Mouse (Mus musculus): ENCODE measurements around the gene Tmem268.

DNA sequence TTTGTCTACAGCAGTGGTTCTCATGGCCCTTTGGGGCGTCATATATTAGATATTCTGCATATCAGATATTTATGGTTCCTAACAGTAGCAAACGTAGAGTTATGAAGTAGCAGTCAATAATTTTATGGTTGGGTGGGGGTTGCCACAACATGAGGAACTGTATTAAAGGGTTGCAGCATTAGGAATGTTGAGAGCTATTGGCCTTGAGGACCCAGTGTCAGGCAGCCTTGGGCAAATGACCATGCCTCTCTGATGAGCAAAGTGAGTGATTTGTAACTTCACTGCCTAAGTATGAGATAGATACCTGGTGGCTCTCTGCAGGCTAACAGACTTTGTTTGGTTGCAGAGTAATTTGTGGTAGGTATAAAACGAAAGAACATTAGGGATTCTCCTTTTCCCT is 7.7 kb upstream of the Tmem268 start:
- TF ChIP-seq CTCF (IDR thresholded peaks at IDR 0.05; ENCODE audit: insufficient read depth, low read length) (no peak), POLR2A (IDR thresholded peaks at IDR 0.05; ENCODE audit: borderline replicate concordance, extremely low read depth, low read depth, low read length) (no peak)

All from lung, adult 2 months (tissue).